Mouse (Mus musculus) kidney, adult 9 months (tissue): Measurements from ENCODE around the gene Dyrk4.

Experiments
- DNase-seq: peaks from one replicate; pipeline ENCODE4 v3.0.0; 2022

Dyrk4 gene

DNA sequence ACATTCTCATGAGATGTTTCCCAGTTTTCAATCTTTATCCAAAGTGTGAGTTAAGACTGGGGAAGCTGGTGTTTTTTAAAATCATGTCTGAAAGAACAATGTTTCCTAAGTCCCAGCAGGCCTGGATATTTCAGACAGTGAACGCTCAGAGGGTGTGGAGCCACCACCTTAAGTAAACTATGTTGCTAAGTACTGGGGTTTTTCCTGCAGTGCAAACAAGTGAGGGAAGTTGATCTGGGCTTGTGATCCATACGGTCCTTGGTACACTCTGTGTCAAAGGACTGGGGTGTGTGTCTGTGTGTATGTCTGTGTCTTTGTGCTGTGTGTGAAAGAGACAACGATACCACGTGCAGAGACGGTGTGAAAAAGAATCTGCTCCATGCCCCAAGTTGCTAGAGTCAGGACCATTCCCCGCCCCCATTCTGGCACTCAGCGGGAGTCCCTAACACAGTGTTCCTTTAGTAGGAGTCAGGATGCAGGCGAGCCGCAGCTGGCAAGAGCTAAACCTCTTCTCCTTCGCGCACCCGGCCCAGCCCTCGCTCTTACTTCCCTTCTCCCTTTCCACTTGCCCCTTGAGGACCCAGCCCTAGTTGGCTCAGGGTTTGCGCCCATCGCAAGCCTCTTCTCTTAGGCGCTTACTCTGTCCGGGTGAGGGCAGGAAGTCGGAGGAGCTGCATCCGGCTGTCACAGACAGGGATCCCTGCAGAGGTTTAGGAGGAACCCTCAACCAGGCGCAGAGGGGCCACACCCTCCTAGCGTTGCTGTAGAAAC is at the start of gene Dyrk4:
Gene Dyrk4 (minus strand): TSS at position 729 of the 771 bp plus-strand sequence.
- no peak for DNase-seq

- no peak for DNase-seq
Measured at GRCm38 (mm10) chr6:126966241-126967026, 44.8 kb upstream of the Dyrk4 start.

DNA sequence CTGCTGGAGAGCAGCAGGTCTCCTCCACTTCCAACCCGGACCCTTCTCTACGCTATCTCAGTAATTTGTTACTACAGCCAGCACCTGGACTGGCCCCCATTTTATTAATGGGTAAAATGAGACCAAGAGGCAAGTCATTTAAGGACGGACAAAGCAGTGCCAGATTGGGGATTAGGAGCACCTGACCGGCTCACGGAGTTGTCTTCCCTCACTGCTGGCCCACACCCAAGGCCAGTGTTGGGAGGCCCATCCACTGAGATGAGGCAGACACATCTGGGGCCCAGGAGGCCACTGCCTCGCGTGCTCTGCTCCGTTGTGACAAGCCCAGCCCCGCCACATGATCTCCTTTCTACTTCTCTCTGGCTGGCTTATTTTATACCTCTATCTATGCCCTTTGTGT is 41.8 kb upstream of the Dyrk4 start:
- DNase-seq: no peak

DNA sequence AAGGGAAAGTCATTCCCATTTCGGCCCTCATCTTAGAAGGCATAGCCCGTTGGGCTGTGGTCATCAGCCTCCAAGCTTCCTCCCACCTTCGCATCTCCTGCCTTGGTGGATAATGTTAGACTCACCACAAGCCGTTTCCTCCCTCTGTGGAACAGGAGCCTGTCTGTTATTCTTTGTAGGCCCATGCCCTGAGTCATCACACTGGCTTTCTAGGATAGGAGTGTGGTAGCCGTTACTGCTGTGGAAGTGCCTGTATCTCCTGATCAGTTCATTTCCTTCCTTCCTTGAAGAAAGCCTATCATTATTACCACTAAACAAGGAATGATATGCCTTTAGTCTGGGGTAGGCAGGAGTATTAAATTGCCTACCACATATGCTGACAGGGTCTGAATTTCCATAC is 41.1 kb upstream of the Dyrk4 start:
- no peak for DNase-seq

DNA sequence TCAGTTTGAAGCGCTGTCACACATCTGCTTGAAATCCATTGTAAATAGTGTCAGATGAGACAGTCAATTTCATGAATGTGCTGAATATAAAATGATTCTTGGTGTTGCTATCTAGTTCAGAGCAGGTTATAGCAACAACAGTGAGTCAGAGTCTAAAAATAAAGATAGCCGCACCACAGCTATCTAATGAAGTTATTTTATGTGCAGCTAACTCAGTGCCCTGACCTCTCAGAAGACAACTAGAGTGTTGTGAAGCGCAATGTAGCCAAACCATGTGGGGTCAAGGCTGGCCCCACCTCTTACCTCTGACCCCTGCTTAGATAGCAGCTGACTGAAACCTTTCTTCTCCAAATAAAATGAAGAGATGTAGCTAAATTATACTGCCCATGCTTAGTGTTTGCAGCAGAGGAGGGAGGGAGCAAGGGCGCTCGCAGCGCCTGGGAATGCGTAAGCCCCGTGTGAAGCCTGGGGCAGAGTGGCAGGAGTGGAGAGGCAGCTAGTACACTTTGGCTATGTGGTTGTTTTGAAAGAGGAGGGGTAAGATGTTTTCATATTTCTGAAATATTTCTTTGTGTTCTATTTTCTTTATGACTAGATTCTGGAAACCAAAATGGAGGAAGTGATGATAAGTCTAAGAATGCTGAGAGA is 39.9 kb upstream of the Dyrk4 start:
- DNase-seq: no peak

DNA sequence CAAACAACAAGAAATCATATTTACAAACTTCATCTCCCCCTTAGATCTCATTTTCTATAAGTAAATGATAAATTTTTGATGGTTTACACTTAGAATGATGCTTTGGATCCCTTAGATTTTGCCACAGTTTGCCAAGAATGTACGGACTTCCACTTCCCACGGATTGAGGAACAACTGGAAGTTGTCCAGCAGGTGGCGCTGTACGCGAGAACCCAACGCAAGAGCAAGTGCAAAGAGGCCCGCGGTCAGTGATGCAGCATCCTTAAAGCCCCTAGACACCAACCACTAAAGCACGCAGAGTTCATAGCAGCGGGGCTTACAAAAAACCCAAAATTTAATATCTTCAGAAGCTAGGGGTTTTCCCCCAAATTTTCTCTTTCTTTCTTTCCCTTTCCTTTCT is 34.1 kb upstream of the Dyrk4 start:
- peak; percentile 60 for DNase-seq

DNA sequence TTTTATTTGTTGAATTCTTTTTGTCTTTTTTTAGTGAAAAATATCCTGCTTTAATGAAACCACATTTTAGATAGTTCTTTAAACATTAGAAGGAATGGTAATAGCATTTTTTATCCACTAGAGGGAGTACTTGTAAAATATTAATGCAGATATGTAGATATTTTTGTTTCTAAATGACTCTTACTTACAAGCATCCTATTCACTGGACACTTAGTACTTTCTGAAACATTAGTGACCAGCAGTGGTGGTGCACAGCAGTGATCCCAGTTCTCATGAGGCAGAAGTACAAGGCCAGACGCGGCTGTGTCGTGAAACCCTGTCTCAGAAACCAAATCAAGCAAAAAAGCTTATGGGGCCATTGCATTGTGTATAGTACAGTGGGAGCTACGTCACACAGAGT is 26.7 kb upstream of the Dyrk4 start:
- DNase-seq: no peak

DNA sequence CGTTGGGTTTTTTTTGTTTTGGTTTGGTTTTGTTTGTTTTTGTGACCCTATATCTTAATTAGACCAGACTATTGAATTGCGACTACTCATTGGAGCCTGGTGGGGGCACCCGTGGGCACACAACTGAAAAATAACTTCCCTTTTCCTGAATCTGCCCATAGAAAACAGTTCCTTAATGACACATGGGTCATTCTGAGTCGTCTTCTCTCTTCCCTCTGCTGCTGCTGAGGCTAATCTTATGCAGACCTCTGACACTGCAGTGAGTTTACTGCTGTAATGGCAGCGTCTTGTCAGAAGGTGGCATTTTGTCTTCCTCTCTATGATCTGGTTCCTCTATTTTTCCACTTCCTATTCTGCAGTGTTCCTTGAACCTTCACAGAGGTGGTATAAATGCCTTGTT is 18.8 kb upstream of the Dyrk4 start:
- DNase-seq: no peak

- peak; percentile 96 for DNase-seq
Measured at GRCm38 (mm10) chr6:126939487-126940171, 18.0 kb upstream of the Dyrk4 start, which contains the start of the genes Rad51ap1 and D6Wsu163e. Gene Rad51ap1 (minus strand): TSS chr6:126939587. Gene D6Wsu163e (plus strand): TSS chr6:126939962.

DNA sequence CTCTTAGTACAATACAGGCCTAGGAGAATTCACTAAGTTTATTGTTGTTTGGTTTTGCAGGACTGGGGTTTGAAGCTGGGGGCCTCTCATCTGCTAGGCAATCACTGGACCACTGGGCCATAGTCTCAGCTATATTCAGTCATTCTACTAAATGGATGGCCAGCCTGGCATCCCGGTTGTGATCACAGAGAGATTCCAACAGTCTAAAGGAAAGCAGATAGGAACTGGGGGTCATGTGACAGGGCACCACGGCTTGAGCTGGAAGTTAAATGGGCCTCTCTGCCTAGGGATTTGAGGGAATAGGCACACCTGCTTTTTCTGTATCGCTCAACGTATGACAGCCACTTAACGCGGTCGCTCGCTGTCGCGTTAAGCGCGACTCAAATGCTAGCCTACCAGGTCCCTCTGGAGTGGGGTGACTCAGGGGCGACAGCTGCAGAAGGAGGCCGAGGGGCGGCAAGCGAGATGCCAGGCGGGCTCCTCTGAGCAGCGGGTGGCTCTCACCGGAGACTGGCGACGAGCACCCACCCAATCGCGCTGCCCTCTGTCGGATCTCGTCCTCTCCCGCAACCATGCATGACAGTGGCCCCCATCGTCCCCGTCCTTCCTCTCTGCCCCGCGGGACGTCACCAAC is 17.3 kb upstream of the Dyrk4 start:
- DNase-seq: no peak

GRCm38 (mm10) chr6:126938047-126938446 is 16.4 kb upstream of the Dyrk4 start:
- DNase-seq: no peak

DNA sequence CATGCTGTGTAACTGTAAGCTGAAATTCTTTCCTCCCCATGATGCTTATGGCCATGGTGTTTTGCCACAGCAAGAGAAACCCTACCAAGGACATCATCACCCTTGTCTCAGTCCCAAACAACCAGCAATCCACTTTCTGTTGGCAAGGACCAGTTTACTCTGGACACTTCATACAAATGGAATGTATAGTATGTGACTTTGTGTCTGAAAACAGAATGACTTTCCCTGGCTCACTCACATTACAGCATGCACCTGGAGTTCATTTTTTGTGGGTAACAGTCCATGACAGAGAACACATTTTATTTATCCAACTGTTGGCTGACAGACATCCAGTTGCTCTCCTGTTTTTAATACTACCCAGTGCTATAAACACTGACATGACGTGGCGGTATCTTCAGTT is 11.3 kb upstream of the Dyrk4 start:
- no peak for DNase-seq

DNA sequence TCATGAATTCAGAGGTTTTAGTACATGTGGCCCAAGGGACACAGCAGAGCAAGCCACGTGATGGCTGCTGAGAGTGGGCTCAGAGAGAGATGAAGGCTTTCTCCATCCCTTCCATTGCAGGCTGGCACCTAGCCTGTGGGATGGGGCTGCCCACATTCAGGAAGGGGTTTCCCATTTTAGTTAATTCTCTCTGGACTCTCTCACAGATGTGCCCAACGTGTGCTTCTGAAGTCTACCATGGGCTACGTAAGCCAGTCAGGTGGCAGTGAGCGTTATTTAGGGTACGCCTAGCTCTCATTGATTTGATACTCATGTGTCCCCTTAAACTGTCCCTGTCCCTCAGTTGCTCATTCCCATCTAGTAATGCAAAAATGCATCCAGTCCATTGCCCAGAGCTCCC is 6.7 kb downstream of the Dyrk4 start:
- DNase-seq: no peak

- DNase-seq: peak; percentile 2
Measured at GRCm38 (mm10) chr6:126910727-126911126, 10.9 kb downstream of the Dyrk4 start.

DNA sequence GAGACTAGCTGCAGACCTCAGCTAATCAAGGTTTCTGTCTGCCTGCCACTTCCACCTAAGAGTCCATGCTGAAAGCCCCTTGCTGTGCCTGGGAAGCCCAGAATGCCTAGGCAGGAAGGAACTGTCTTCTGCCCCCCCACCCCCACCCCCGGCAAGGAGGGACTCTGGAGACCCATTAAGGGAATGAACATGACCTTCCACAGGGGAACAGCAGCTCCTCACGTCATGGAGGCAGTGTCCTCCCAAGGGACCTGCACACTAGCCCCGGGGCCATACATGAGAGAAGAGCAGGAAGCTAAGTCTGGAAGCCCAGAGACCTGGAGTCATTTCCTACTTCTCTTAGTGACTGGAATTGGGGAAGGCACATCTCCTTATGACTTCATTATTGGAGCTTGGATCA is 13.8 kb downstream of the Dyrk4 start:
- DNase-seq: no peak

- DNase-seq: no peak
Measured at GRCm38 (mm10) chr6:126907378-126907777, 14.3 kb downstream of the Dyrk4 start.

GRCm38 (mm10) chr6:126877118-126877517 is 44.5 kb downstream of the Dyrk4 start:
- no peak for DNase-seq

DNA sequence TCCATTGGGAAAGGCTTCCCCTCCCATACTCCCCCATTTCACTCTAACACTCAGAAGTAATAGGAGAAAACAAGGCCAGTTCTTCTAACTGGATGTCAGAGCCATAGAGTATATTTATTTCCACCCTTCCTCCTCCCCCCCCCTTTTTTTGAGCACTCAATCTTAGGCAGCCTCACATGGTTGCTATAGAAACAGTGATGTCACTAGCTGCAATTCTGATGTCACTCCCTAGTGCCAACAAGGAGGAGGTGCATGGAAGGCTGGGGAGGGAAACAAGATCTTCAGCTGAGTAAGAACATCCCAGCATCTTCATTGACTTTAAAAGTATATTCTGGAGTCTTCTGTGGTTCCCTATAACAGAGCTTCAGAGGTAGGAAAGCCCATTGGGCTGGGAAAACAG is 68.8 kb downstream of the Dyrk4 start, which contains the start of gene Akap3:
Gene Akap3 (plus strand): TSS at position 218 of the 400 bp plus-strand sequence.
- DNase-seq: no peak

DNA sequence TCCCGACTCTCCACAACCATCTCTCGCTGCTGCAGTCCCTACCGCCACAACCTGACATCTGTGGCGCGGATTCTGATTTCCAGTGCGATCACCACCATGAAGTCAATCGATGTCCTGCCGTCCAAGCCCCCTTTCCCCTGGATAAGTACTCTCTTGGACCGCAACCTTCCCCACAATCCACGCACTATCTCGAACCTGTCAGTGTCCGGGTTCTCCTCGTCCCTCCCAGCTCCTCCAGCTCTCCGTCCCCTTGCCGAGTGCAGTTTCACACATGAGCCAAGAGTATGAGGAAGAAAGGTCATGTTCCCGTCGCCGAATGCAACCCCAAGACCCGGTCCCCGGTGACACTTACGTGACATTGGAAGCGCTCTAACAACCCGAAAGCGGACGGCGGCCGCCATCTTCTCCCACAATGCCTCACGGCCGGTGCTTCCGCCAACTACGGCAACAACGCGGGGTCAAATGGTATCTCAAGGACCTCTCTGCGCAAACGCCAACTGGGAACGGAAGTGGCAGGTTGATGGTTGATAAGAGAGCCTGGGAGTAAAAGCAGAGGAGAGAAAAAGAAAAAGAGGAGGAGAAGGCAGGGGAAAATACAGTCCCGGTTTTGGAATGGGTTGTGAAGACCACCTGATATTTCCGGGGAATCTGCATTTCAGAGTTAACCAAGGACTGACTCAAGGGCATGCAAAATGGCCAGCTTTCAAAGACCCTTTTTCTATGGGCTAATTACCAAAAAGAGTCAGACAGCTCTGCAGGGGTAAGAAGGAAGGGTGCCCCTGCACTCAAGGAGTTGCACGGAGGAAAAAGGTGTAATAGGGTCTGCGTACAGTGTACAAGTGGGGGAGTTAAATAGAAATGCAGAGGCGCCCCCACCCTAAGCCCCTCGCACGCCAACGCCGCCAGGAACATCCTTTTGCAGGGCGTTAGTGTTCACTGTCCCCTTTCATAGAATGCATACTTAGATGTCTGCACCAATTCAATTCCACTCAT is 72.6 kb downstream of the Dyrk4 start, which contains the start of gene Ndufa9:
Gene Ndufa9 (minus strand): TSS at position 425 of the 993 bp plus-strand sequence.
- DNase-seq: peak; percentile 97

DNA sequence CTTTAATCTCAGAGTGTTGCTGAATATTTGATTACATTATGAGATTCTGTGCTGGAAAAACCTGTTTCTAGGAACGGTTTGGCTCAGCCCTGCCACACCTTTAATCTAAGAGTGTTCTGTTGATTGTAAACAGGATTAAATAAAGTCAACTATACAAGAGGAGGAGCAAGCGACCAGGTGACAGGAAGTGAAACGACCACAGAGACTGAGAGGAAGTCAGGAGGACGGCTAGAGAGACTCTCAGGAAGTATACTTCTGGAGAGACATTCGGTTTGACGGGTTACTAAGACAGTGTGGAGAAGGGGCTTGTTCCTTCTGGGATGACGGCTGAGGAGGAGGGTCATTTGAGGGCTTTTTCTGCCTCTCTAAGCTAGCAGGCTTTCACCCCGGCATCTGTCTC is 85.0 kb downstream of the Dyrk4 start:
- no peak for DNase-seq
